Mouse (Mus musculus) subcutaneous adipose tissue, adult 2 months (tissue): ENCODE measurements around the gene Rhox4a2. TPM values are rescaled to one million over a fixed set of nuclear protein-coding genes. Genes with fewer than 3 reads are reported as not detected.

Source experiments
- polyA plus RNA-seq: library from polyadenylated mRNA; depleted of rRNA; stranded (reverse); fragments of >200 nt; gene quantifications from 2 replicates; pipeline ENCODE4 v1.2.3, GENCODE M21; 2012; ENCODE audit warnings: low replicate concordance; rRNA removed

Gene Rhox4a2
- not detected in 2 replicates for polyA plus RNA-seq

GRCm38 (mm10) chrX:37390548-37390947 is at the start of gene Rhox4a2:
Gene Rhox4a2 (plus strand): TSS chrX:37390848.

GRCm38 (mm10) chrX:37379728-37380127 is 10.9 kb upstream of the Rhox4a2 start, which contains the start of gene Rhox3a2:
Gene Rhox3a2 (plus strand): TSS chrX:37380028.

GRCm38 (mm10) chrX:37411767-37412166 is 21.1 kb downstream of the Rhox4a2 start, which contains the start of gene Rhox2b:
Gene Rhox2b (plus strand): TSS chrX:37412067.

GRCm38 (mm10) chrX:37432194-37432593 is 41.5 kb downstream of the Rhox4a2 start, which contains the start of gene Rhox4b:
Gene Rhox4b (plus strand): TSS chrX:37432494.

Other genes with a start within 250 kb of the Rhox4a2 start
- gene Akap14, start 222.0 kb upstream of the Rhox4a2 start, polyA plus RNA-seq = not detected in 2 replicates
- gene Ndufa1, start 199.7 kb upstream of the Rhox4a2 start, polyA plus RNA-seq = 310 and 473 TPM in 2 replicates
- gene Rnf113a1, start 199.6 kb upstream of the Rhox4a2 start, polyA plus RNA-seq = 1.0 and 3.1 TPM in 2 replicates
- not detected in 2 replicates for gene Gm9, start 179.8 kb upstream of the Rhox4a2 start, polyA plus RNA-seq
- not detected in 2 replicates for gene Rhox1, start 168.6 kb upstream of the Rhox4a2 start, polyA plus RNA-seq
- not detected in 2 replicates for gene Rhox2a, start 145.9 kb upstream of the Rhox4a2 start, polyA plus RNA-seq
- gene Rhox3a, start 140.9 kb upstream of the Rhox4a2 start, polyA plus RNA-seq = not detected in 2 replicates
- gene Rhox4a, start 125.5 kb upstream of the Rhox4a2 start, polyA plus RNA-seq = not detected in 2 replicates
- not detected in 2 replicates for gene Rhox3a2, start 10.8 kb upstream of the Rhox4a2 start, polyA plus RNA-seq
- not detected in 2 replicates for gene Rhox2b, start 21.2 kb downstream of the Rhox4a2 start, polyA plus RNA-seq
- not detected in 2 replicates for gene Rhox4b, start 41.6 kb downstream of the Rhox4a2 start, polyA plus RNA-seq
- gene Rhox2c, start 62.8 kb downstream of the Rhox4a2 start, polyA plus RNA-seq = not detected in 2 replicates
- not detected in 2 replicates for gene Rhox3c, start 67.7 kb downstream of the Rhox4a2 start, polyA plus RNA-seq
- not detected in 2 replicates for gene Rhox4c, start 89.5 kb downstream of the Rhox4a2 start, polyA plus RNA-seq
- not detected in 2 replicates for gene Rhox2d, start 102.6 kb downstream of the Rhox4a2 start, polyA plus RNA-seq
- not detected in 2 replicates for gene Rhox4d, start 123.5 kb downstream of the Rhox4a2 start, polyA plus RNA-seq
- gene Rhox2e, start 139.6 kb downstream of the Rhox4a2 start, polyA plus RNA-seq = not detected in 2 replicates
- gene Rhox3e, start 151.2 kb downstream of the Rhox4a2 start, polyA plus RNA-seq = not detected in 2 replicates
- not detected in 2 replicates for gene Rhox4e, start 166.6 kb downstream of the Rhox4a2 start, polyA plus RNA-seq
- not detected in 2 replicates for gene Rhox2f, start 180.6 kb downstream of the Rhox4a2 start, polyA plus RNA-seq
- not detected in 2 replicates for gene Rhox3f, start 190.1 kb downstream of the Rhox4a2 start, polyA plus RNA-seq
- not detected in 2 replicates for gene Rhox4f, start 216.9 kb downstream of the Rhox4a2 start, polyA plus RNA-seq
- not detected in 2 replicates for gene Rhox3g, start 237.8 kb downstream of the Rhox4a2 start, polyA plus RNA-seq